Mouse (Mus musculus) intestine, embryonic 16.5 days (tissue): ENCODE data around the gene Uba5. TPM values are rescaled to one million over a fixed set of nuclear protein-coding genes. Genes with fewer than 3 reads are reported as not detected.

Experiments used
- ATAC-seq: fragments of 200-750 bp; cut with Nextera tagmentation; 2 replicates; pipeline ENCODE4 v1.8.0; 2017; ENCODE audit warnings: moderate TSS enrichment, moderate library complexity
- H3K27ac ChIP-seq: fragments of 300-500 bp; sonication (generic); 2 replicates; pipeline ENCODE4 v1.5.1; 2014; ENCODE audit warnings: mild to moderate bottlenecking, low read length
- H3K27me3 ChIP-seq: fragments of 300-500 bp; sonication (generic); replicated peaks from 2 replicates; pipeline ENCODE4 v1.6.1; 2014; ENCODE audit warnings: low read length, control low read depth, mixed read lengths; ENCODE audit not compliant: control insufficient read depth, insufficient read depth
- H3K36me3 ChIP-seq: fragments of 300-500 bp; sonication (generic); 2 replicates; pipeline ENCODE4 v1.6.1; 2014; ENCODE audit warnings: low read length, control low read depth; ENCODE audit not compliant: control insufficient read depth, insufficient read depth
- H3K4me1 ChIP-seq: fragments of 300-500 bp; sonication (generic); 2 replicates; pipeline ENCODE4 v1.6.1; 2014; ENCODE audit warnings: low read length, control low read depth, mixed read lengths; ENCODE audit not compliant: control insufficient read depth, insufficient read depth
- H3K4me2 ChIP-seq: fragments of 300-500 bp; sonication (generic); 2 replicates; pipeline ENCODE4 v1.6.1; 2014; ENCODE audit warnings: low read depth, low read length, control low read depth
- H3K4me3 ChIP-seq: fragments of 300-500 bp; sonication (generic); 2 replicates; pipeline ENCODE4 v1.5.1; 2014; ENCODE audit warnings: mild to moderate bottlenecking, low read length
- H3K9ac ChIP-seq: fragments of 300-500 bp; sonication (generic); 2 replicates; pipeline ENCODE4 v1.6.1; 2014; ENCODE audit warnings: low read depth, low read length
- H3K9me3 ChIP-seq: fragments of 300-500 bp; sonication (generic); 2 replicates; pipeline ENCODE4 v1.6.1; 2016; ENCODE audit warnings: low read length, control low read depth; ENCODE audit not compliant: control insufficient read depth
- WGBS: fragments of 180-500 bp; shearing (Covaris S2); extraction: QIAGEN DNeasy Blood & Tissue Kit; methylation state at CpG from one replicate; pipeline ENCODE4 v1.1.7; 2014; 5-methylcytosine and 5-hydroxymethylcytosine counted together
- polyA plus RNA-seq: library from polyadenylated mRNA; unstranded; fragments of >200 nt; fragmentation: Nextera tagmentation; extraction: Ambion mirVana; gene quantifications from 2 replicates; pipeline ENCODE4 v1.2.1, GENCODE M21; 2015

Gene Uba5
- polyA plus RNA-seq, 1 experiment from 2014 or later = 40.6 TPM

DNA sequence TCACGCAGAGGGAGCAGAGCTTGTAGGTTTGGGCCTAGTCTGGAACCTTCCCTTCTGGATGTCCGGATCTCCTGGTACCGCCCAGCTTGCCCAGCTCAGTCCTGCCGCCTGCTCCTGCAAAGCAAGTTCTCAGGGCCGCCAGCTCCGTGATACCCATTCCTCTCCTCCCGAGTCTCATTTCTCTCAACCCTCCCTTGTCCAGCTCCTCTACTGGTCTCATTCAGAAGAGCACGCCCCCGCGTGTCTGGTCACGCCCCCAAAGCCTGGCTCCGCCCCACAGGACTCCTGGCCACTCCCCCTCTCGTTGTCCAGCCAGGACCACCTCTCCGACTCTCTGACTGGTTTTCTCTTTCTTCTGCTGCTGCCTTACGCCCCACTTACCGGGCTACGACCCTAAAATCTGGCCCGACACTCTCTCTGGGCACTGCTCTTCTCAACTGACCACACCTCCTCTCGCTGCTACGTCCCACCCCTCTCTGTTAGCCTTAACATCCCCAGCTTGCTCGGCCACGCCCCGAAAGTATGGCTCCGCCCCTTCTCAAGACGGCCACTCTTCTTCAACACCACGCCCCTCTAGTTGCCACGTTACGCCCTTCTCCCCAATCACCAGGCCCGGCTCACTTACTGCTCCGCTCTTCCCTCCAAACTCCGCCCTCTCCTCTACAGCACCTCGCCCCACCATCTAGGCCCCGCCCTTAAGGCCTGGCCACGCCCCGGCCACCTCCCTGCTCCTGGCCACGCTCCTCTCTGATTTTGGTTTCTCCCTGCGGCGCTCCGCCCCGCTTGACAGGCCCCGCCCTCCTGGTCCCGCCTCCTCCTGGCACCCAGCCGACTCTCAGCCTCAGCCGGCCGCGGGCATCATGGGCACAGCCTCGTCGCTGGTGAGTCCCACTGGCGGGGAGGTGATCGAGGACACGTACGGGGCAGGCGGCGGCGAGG lies 60.7 kb downstream of the Uba5 start, which contains the start of gene Nphp3:
Nphp3 (plus strand) TSS at position 624 of the 939 bp plus-strand sequence.
- Histone ChIP-seq H3K4me2 (peak within 1 kb of the TSS; percentile 83), H3K4me3 (peak within 1 kb of the TSS; percentile 71), H3K4me1 (peaks cover 7% of the 10 kb centered on the region; the same call in 1 of the 2 replicates), H3K27ac (peak within 1 kb of the TSS; percentile 90), H3K36me3 (no peaks in the 10 kb centered on the region), H3K9ac (peak within 1 kb of the TSS; percentile 75), H3K27me3 (no peaks in the 10 kb centered on the region), H3K9me3 (no peaks in the 10 kb centered on the region)
- peak; percentile 97 for ATAC-seq
- WGBS = under 1% methylated on average over 55 of the region's 55 CpGs

DNA sequence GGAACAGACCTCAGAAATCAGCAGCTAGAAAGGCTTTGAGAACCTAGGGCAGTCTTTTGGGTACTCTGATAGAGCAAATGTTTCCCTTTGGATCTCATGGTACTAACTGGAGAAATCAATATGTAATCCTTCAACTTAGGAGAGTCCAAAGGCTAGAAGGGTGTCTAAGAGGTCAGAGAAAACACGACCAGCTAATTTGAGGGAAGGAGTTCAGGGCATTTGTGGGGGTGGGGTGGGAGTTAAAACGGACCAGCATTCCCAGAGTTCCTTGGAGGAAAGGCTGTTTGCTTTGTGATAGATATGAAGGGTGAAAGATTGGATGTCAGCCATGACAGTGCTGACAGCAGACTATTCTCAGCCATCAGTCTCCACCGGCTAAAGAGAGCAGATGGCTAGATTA lies 62.3 kb downstream of the Uba5 start:
- peaks cover 7% of the 10 kb centered on the region; the same call in 1 of the 2 replicates for H3K4me1 ChIP-seq
- H3K36me3 ChIP-seq = no peaks in the 10 kb centered on the region
- no peaks in the 10 kb centered on the region for H3K27me3 ChIP-seq
- ATAC-seq = no peak
- H3K4me3 ChIP-seq = no peak overlapping the region
- 48% methylated on average over 3 of the region's 3 CpGs for WGBS
- no peak overlapping the region for H3K4me2 ChIP-seq
- H3K9ac ChIP-seq = no peak overlapping the region
- H3K27ac ChIP-seq = no peak overlapping the region
- no peaks in the 10 kb centered on the region for H3K9me3 ChIP-seq

Other genes with a start within 250 kb of the Uba5 start
- 2.3 and 2.5 TPM in 2 replicates for gene Nphp3, start 60.6 kb downstream of the Uba5 start, polyA plus RNA-seq
- gene Gm28305, start 22.5 kb downstream of the Uba5 start, polyA plus RNA-seq = not detected in 2 replicates
- gene Acad11, start 243 bp upstream of the Uba5 start, polyA plus RNA-seq = 44.8 and 54.9 TPM in 2 replicates
- 5.0 and 5.1 TPM in 2 replicates for gene Ackr4, start 63.8 kb upstream of the Uba5 start, polyA plus RNA-seq
- 21.5 and 24.2 TPM in 2 replicates for gene Dnajc13, start 199.8 kb upstream of the Uba5 start, polyA plus RNA-seq